Mouse (Mus musculus) neural tube, embryonic 12.5 days (tissue): ENCODE results near the gene Ctsh. TPM values are rescaled to one million over a fixed set of nuclear protein-coding genes. Genes with fewer than 3 reads are reported as not detected.
"Not testable (repeated sequence)": the region's sequence is repeated elsewhere in the genome, so short reads cannot be mapped to it uniquely, and the experiment has no call there.

Source experiments
- ATAC-seq: fragments of 200-750 bp; cut with Nextera tagmentation; 2 replicates; pipeline ENCODE4 v1.8.0; 2017; ENCODE audit warnings: low read depth, mild to moderate bottlenecking, moderate TSS enrichment, moderate library complexity; ENCODE audit not compliant: low FRiP score
- H3K27ac ChIP-seq: fragments of 300-500 bp; sonication (generic); 2 replicates; pipeline ENCODE4 v1.5.1; 2016
- H3K27me3 ChIP-seq: fragments of 300-500 bp; sonication (generic); replicated peaks from 2 replicates; pipeline ENCODE4 v1.6.1; 2016; ENCODE audit warnings: mild to moderate bottlenecking
- H3K36me3 ChIP-seq: fragments of 300-500 bp; sonication (generic); 2 replicates; pipeline ENCODE4 v1.6.1; 2016; ENCODE audit warnings: mild to moderate bottlenecking
- H3K4me1 ChIP-seq: fragments of 300-500 bp; sonication (generic); 2 replicates; pipeline ENCODE4 v1.6.1; 2016
- H3K4me2 ChIP-seq: fragments of 300-500 bp; sonication (generic); replicated peaks from 2 replicates; pipeline ENCODE4 v1.6.1; 2016; ENCODE audit warnings: mild to moderate bottlenecking
- H3K4me3 ChIP-seq: fragments of 300-500 bp; sonication (generic); 2 replicates; pipeline ENCODE4 v1.5.1; 2016
- H3K9ac ChIP-seq: fragments of 300-500 bp; sonication (generic); 2 replicates; pipeline ENCODE4 v1.6.1; 2016; ENCODE audit warnings: mild to moderate bottlenecking
- H3K9me3 ChIP-seq: fragments of 300-500 bp; sonication (generic); 2 replicates; pipeline ENCODE4 v1.6.1; 2016; ENCODE audit warnings: mild to moderate bottlenecking
- WGBS: fragments of 180-500 bp; shearing (Covaris S2); methylation state at CpG from one replicate; pipeline ENCODE4 v1.1.7; 2016; 5-methylcytosine and 5-hydroxymethylcytosine counted together
- polyA plus RNA-seq: library from polyadenylated mRNA; unstranded; fragments of >200 nt; fragmentation: Nextera tagmentation; extraction: Ambion mirVana; gene quantifications from 2 replicates; pipeline ENCODE4 v1.2.1, GENCODE M21; 2016

The Ctsh gene
- polyA plus RNA-seq, 1 experiment from 2014 or later: 19.9 TPM

GRCm38 (mm10) chr9:90036313-90036712 lies 17.6 kb upstream of the Ctsh start:
- no peaks in the 10 kb centered on the region for H3K4me1 ChIP-seq
- no peak overlapping the region for H3K27ac ChIP-seq
- H3K4me2 ChIP-seq: no peak overlapping the region
- 79% methylated on average over 4 of the region's 4 CpGs for WGBS
- H3K9ac ChIP-seq: no peak overlapping the region
- no peaks in the 10 kb centered on the region for H3K36me3 ChIP-seq
- no peak for ATAC-seq
- no peaks in the 10 kb centered on the region for H3K27me3 ChIP-seq
- no peak overlapping the region for H3K4me3 ChIP-seq
- H3K9me3 ChIP-seq: no peaks in the 10 kb centered on the region

GRCm38 (mm10) chr9:90038535-90038934 lies 15.4 kb upstream of the Ctsh start:
- Histone ChIP-seq H3K27me3 (no peaks in the 10 kb centered on the region), H3K9me3 (no peaks in the 10 kb centered on the region), H3K4me2 (no peak overlapping the region), H3K27ac (no peak overlapping the region), H3K36me3 (no peaks in the 10 kb centered on the region), H3K4me3 (no peak overlapping the region), H3K4me1 (no peaks in the 10 kb centered on the region), H3K9ac (no peak overlapping the region)
- no peak for ATAC-seq
- WGBS: 77% methylated on average over 4 of the region's 4 CpGs

- no peak for ATAC-seq
- H3K36me3 ChIP-seq: no peaks in the 10 kb centered on the region
- no peak overlapping the region for H3K4me2 ChIP-seq
- WGBS: 89% methylated on average over 2 of the region's 2 CpGs
- H3K27me3 ChIP-seq: no peaks in the 10 kb centered on the region
- H3K4me3 ChIP-seq: no peak overlapping the region
- no peak overlapping the region for H3K9ac ChIP-seq
- H3K4me1 ChIP-seq: no peaks in the 10 kb centered on the region
- no peak overlapping the region for H3K27ac ChIP-seq
- H3K9me3 ChIP-seq: no peaks in the 10 kb centered on the region
Measured at GRCm38 (mm10) chr9:90040916-90041315, 13.0 kb upstream of the Ctsh start.

- Histone ChIP-seq H3K27ac (no peak overlapping the region), H3K36me3 (no peaks in the 10 kb centered on the region), H3K27me3 (no peaks in the 10 kb centered on the region), H3K4me1 (no peaks in the 10 kb centered on the region), H3K4me2 (no peak overlapping the region), H3K9me3 (peaks cover 3% of the 10 kb centered on the region; the same call in 1 of the 2 replicates), H3K9ac (no peak overlapping the region), H3K4me3 (no peak overlapping the region)
- WGBS: 92% methylated on average over 3 of the region's 3 CpGs
- no peak for ATAC-seq
Measured at GRCm38 (mm10) chr9:90041556-90041955, 12.4 kb upstream of the Ctsh start.

GRCm38 (mm10) chr9:90042906-90043305 lies 11.0 kb upstream of the Ctsh start:
- not testable (repeated sequence) for H3K27ac ChIP-seq, H3K36me3 ChIP-seq, H3K27me3 ChIP-seq, H3K9ac ChIP-seq, H3K9me3 ChIP-seq, ATAC-seq, H3K4me3 ChIP-seq, H3K4me1 ChIP-seq, H3K4me2 ChIP-seq
- WGBS: 96% methylated on average over 8 of the region's 8 CpGs

GRCm38 (mm10) chr9:90045191-90045590 lies 8.8 kb upstream of the Ctsh start:
- Histone ChIP-seq H3K4me3 (no peak overlapping the region), H3K9me3 (peaks cover 3% of the 10 kb centered on the region; the same call in 1 of the 2 replicates), H3K4me2 (no peak overlapping the region), H3K9ac (no peak overlapping the region), H3K27ac (no peak overlapping the region), H3K4me1 (no peaks in the 10 kb centered on the region), H3K36me3 (no peaks in the 10 kb centered on the region), H3K27me3 (no peaks in the 10 kb centered on the region)
- WGBS: 93% methylated on average over 7 of the region's 7 CpGs
- ATAC-seq: no peak

- Histone ChIP-seq H3K27ac (no peak overlapping the region), H3K9me3 (peaks cover 3% of the 10 kb centered on the region; the same call in 1 of the 2 replicates), H3K9ac (no peak overlapping the region), H3K4me1 (no peaks in the 10 kb centered on the region), H3K4me2 (no peak overlapping the region), H3K4me3 (no peak overlapping the region), H3K36me3 (no peaks in the 10 kb centered on the region), H3K27me3 (no peaks in the 10 kb centered on the region)
- 66% methylated on average over 5 of the region's 5 CpGs for WGBS
- no peak for ATAC-seq
Measured at GRCm38 (mm10) chr9:90047937-90048627, 5.9 kb upstream of the Ctsh start.

- under 1% methylated on average over 37 of the region's 37 CpGs for WGBS
- ATAC-seq: peak; percentile 80
- H3K36me3 ChIP-seq: no peaks in the 10 kb centered on the region
- no peak overlapping the region for H3K27ac ChIP-seq
- H3K27me3 ChIP-seq: no peaks in the 10 kb centered on the region
- no peaks in the 10 kb centered on the region for H3K9me3 ChIP-seq
- H3K4me1 ChIP-seq: peaks cover 7% of the 10 kb centered on the region; the same call in 1 of the 2 replicates
- H3K4me2 ChIP-seq: peak overlapping the region; percentile 82
- H3K4me3 ChIP-seq: peak overlapping the region; percentile 44
- peak overlapping the region; percentile 33 for H3K9ac ChIP-seq
Measured at GRCm38 (mm10) chr9:90054371-90055145, 606 bp downstream of the Ctsh start.

- WGBS: 61% methylated on average over 5 of the region's 5 CpGs
- Histone ChIP-seq H3K36me3 (no peaks in the 10 kb centered on the region), H3K4me1 (peaks cover 7% of the 10 kb centered on the region; the same call in 1 of the 2 replicates), H3K27ac (no peak overlapping the region), H3K9me3 (no peaks in the 10 kb centered on the region), H3K9ac (no peak overlapping the region), H3K4me3 (no peak overlapping the region), H3K27me3 (no peaks in the 10 kb centered on the region), H3K4me2 (no peak overlapping the region)
- no peak for ATAC-seq
Measured at GRCm38 (mm10) chr9:90055409-90055808, 1.5 kb downstream of the Ctsh start.

- Histone ChIP-seq H3K27me3 (no peaks in the 10 kb centered on the region), H3K4me3 (no peak overlapping the region), H3K9ac (no peak overlapping the region), H3K4me2 (no peak overlapping the region), H3K27ac (no peak overlapping the region), H3K9me3 (no peaks in the 10 kb centered on the region), H3K4me1 (peaks cover 7% of the 10 kb centered on the region; the same call in 1 of the 2 replicates), H3K36me3 (no peaks in the 10 kb centered on the region)
- ATAC-seq: no peak
- WGBS: 78% methylated on average over 3 of the region's 3 CpGs
Measured at GRCm38 (mm10) chr9:90055911-90056310, 2.0 kb downstream of the Ctsh start.

- Histone ChIP-seq H3K4me2 (no peak overlapping the region), H3K27ac (no peak overlapping the region), H3K4me3 (no peak overlapping the region), H3K9me3 (no peaks in the 10 kb centered on the region), H3K4me1 (peaks cover 7% of the 10 kb centered on the region; the same call in 1 of the 2 replicates), H3K36me3 (no peaks in the 10 kb centered on the region), H3K9ac (no peak overlapping the region), H3K27me3 (no peaks in the 10 kb centered on the region)
- no peak for ATAC-seq
- 86% methylated on average over 2 of the region's 2 CpGs for WGBS
Measured at GRCm38 (mm10) chr9:90056716-90057115, 2.8 kb downstream of the Ctsh start.

GRCm38 (mm10) chr9:90059828-90060573 lies 6.0 kb downstream of the Ctsh start:
- Histone ChIP-seq H3K4me3 (no peak overlapping the region), H3K27ac (no peak overlapping the region), H3K9me3 (no peaks in the 10 kb centered on the region), H3K9ac (no peak overlapping the region), H3K4me2 (no peak overlapping the region), H3K27me3 (no peaks in the 10 kb centered on the region), H3K4me1 (no peaks in the 10 kb centered on the region), H3K36me3 (no peaks in the 10 kb centered on the region)
- ATAC-seq: no peak
- WGBS: 88% methylated on average over 9 of the region's 9 CpGs
